Mouse (Mus musculus): Measurements from ENCODE around the gene Mrps10.
"Not testable (repeated sequence)": the region's sequence is repeated elsewhere in the genome, so short reads cannot be mapped to it uniquely, and the experiment has no call there.

Gene Mrps10

DNA sequence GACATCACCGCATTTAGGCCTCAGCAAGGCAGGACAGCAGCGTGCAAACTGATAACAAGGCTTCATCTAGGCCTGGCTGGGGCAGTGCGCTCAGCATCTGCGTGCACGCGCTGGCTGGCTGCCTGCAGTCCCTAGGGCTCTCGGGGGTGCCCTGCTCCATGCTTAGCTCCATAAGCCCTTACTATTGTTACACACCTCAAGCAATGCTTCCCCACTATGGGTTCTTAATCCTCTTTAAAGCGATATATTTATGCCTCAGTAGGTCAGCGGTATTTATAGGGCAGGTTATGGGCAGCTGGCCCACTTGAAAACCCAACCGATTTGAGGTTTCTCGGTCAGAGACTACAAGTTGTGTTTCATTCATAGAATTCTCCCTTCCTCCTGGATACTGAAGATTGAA is 13.2 kb downstream of the Mrps10 start:
- DNase-seq (ENCODE audit: low spot score in 2 of 2): no peak

DNA sequence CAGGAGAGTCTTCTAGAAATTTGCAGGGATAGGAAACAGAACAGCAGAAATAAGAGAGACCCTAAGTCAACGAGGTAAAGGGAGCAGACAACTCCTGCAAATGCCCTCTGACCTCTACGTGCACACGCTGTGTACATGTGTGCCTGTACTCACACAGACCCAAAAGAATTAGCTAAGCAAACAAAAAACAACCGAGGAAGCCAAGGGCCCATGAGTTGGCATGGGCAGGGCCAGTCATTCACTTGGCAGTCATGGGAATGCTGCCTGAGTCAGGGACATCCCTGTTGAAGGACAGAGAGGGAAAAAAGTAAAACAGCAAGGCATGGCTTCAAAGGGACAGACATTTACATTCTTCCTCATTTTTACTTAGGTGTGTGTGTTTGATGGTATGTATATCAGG is 14.6 kb downstream of the Mrps10 start:
- DNase-seq (ENCODE audit: low spot score in 2 of 2): no peak

DNA sequence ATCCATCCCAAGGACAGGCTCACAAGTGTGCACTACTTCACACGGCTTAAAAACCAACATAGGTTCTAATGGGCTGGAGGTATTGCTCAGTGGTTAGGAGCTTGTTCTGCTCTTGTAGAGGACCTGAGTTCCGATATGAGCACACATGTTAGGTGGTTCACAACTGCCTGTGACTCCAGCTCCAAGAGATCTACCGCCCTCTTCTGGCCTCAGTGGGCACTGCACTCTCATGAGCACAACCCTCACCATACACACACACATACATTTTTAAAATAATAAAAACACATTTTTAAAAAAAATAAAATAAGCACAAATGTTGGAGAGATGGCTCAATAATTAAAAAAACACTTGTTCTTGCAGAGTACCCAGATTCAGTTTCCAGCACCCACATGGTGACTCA is 15.4 kb downstream of the Mrps10 start:
- DNase-seq (ENCODE audit: low spot score in 2 of 2): no peak

DNA sequence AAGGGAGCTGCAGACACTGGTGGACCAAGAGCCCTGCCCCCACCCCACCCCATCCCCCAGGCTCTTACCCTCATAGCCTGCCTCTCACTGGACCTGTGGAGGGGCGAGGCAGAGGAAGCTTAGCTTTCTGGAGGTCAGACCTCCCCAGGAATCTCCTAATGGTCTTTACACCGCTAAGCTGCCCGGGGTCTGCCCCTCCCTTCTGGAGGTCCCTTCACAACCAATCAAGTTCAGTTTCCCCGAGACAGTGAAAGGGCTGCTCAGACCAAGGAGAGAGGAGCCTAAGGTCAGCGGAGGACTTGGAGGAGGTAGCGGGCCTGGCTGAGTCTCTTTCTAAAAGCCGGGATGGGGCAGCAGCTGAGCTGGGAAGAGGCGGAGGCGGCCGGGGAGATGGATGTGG is 16.5 kb downstream of the Mrps10 start, which contains the start of gene Guca1b:
Gene Guca1b (plus strand): TSS at position 249 of the 400 bp plus-strand sequence.
- no peak for DNase-seq (ENCODE audit: low spot score in 2 of 2)

DNA sequence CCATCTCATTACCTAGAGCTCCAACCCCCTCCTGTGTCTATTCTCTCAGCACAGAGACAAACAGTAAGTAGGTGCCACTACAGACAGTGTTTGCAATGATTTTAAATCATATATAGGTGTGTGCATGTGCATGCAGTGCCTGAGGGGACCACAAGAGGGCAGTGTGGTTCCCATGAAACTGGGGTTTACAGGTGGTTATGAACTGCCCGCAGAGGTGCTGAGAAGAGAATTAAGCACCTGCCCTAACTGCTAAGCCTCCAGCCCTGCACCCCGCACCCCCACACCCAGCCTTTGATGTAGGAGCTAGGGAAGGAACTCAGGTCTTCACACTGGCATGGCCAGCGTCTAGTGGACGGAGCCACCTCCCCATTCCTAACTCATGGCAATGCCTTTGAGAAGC is 18.0 kb downstream of the Mrps10 start:
- no peak for DNase-seq (ENCODE audit: low spot score in 2 of 2)

DNA sequence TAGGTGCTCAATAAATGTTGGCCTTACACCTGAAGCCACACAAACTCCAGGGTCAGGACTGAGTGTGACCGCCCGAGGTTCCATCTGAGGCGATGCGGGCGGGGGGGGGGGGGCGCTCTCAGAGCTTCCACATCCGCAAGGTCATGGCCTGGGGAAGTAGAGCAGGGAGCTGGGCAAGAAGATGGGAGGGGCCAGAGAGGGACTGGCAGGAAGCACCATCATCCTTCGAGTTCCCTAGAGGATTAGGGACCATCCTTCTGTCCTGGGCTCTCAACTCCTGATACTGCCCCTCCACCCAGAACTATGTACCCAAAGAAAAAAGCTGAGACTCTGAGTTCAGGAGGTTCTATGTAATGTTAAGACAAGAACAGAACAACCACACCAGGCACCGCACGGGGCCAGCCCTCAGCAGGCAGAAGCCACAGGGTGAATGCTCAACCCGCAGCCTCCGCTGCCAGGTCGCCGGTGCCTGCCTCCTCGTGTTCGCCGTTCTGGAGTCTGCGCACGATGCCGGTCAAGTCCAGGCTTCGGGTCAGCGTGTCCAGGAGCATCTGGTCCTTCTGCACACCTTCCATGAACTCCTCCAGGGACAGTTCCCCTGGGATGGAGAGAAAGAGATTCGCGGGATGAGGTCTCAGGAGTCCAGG is 25.7 kb downstream of the Mrps10 start:
- DNase-seq (ENCODE audit: low spot score in 2 of 2): no peak

DNA sequence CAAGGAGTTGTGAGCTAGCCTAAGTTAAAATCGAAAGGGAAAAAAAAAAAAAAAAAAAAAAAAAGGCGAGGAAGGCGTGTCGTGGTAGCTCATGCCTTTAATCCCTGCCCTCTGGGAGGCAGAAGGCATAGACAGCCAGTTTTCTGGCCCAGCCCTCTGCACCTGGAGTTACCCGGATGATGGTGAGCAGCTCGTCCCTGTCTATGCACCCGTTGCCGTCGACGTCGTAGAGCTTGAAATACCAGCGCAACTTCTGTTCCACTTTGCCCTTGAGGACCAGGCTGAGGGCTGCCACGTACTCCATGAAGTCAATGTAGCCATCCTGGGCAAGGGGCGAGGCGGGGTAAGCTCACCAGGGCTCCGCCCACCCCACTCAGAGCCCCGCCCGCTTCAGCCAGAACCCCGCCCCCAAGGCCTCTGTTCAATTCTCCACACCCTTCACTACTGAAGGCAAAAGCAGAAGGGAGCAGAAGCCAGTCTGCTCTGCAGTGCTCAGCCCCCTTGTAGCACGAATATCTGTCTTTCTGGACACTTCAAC is 26.8 kb downstream of the Mrps10 start:
- DNase-seq (ENCODE audit: low spot score in 2 of 2): no peak

DNA sequence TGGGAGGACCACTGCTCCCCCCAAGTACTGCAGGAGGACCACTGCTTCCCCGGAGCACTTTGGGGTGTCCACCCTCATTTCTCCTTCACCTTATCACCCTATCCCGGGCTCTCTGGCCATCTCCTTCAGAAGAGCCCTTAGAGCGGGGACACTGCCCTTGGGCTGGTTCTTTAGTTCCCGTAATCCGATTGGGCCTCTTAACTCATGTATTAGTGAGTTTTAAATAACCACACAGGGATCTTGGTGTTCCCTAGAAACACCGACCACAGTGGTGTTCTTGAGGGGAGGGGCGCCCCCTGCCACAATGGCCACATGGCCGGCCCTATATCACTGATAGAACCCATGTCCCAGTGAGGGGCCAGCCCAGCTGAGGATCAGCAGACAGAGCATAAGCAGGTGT is 30.4 kb downstream of the Mrps10 start:
- DNase-seq (ENCODE audit: low spot score in 2 of 2): no peak

DNA sequence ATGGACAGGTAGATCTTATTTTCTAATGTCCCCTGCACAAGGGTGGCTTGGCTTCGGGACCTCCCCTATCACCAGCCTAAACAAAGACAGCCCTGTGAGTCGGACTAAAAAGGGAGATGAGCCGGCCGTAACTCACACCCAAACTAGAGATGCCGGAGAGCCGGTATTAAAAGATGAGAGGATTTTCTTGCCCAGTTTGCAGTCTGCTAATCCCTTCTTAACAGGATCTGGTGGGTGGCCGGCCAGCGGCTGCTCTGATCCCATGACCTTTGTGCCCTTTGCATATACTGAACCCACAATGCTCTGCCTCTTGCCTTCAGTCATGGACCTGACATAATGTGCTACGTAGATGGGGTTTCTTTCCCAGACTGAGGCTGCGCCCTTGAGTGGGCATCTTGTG is 31.8 kb downstream of the Mrps10 start, which contains the start of gene Guca1a:
Gene Guca1a (minus strand): TSS at position 134 of the 400 bp plus-strand sequence.
- DNase-seq (ENCODE audit: low spot score in 2 of 2): no peak

DNA sequence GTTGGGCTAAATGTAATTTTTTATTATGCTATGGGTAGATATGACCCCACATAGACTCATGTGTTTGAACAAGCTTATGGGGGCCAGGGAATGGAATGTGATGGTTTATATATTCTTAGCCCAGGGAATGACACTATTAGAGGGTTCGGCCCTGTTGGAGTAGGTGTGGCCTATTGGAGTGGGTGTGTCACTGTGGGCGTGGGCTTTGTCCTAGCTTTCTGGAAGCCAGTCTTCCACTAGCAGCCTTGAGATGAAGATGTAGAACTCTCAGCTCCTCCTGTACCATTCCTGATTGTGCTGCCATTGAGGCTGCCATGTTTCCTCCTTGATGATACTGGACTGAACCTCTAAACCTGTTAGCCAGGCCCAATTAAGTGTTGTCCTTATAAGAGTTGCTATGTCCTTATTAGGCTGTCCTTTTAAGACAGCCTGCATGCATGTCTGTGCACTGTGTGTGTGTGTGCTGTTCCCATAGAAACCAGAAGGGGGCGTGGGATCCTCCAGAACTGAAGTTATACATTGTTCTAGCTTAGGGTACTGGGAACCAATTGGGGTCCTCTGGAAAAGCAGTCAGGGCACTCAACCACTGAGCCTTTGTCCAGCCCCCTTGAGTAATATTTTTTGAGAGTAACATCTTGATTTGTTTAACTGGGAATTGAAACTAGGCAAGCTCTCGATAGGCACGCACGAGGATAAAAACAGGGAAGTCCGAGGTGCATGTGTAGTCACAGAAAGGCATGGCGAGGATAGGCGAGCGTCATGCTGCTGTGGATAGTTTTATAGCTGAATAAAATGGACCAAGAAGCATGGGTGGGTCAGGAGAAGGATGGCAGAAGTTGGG is 39.2 kb downstream of the Mrps10 start:
- DNase-seq (ENCODE audit: low spot score in 2 of 2): no peak

DNA sequence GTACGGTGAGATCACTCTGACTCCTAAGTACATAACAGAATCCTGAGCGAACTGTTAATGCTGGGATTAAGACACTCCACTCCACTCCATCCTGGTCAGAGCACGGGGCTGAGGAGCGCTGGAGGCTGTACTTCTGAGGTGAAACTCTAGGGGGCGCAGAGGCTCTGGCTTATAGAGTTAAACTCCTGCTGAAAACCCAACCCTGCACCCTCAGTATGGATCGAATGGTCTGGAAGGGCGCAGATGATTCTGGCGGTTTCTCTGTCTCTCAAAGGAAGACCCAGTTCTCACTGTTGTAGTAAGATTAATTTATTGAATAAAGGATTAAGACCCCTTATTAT is 39.8 kb downstream of the Mrps10 start:
- DNase-seq (ENCODE audit: low spot score in 2 of 2): peak in 1 of 2 experiments; percentile 30

DNA sequence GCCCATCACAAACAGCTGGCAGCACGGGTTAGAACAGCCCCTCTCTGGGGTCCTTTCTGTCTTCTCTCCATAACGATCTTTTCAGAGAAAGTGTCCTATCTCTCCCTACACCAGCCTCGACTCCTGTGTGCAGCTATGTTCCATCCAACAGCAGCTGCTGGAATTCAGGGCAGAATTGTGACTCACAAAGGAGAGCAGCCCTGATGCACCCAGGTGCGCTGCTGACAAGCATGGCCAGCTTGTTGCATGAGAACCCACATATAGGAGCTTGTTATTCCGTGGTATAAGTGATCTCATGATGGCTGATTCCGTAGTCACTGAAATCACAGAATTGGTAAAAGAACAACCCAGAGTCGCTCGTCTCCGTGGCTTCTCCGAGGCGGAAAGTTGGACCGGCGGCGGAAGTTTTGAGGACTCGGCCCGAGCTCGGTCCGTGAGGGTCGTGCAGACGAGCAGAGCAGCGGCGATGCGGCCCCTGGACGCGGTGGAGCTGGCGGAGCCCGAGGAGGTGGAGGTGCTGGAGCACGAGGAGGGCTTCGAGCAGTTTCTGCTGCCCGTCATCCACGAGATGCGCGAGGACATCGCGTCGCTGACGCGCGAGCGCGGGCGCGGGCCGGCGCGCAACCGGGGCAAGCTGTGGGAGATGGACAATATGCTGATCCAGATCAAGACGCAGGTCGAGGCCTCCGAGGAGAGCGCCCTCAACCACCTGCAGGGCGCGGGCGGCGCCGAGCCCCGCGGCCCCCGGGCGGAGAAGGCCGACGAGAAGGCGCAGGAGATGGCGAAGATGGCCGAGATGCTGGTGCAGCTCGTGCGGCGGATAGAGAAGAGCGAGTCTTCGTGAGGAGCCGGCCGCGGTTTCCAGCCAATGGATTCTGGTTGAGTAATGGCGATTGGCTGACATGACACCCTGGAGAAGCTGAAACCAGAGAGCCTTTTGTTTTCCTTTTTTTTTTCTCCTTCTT is 41.5 kb downstream of the Mrps10 start:
- DNase-seq (ENCODE audit: low spot score in 2 of 2): peak in 1 of 2 experiments; percentile 5

DNA sequence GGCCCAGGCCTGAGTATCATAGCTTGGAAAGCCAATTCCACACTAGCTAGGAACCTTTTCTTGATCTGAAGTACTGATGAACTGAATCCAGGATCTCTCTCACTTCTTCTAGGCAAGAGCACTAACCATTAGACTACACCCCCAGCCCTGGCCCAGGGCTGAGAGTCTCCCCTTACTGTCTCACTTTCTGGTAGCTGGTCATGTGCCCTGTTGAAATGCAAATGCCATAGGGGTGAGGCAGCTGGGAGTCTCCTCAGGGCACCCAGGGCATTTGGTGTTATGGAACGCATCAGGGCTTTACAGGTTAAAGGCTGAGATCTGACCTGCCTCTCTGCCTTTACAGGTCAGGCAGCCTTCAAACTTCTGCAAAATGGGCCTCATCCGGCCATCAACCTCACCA is 51.5 kb downstream of the Mrps10 start:
- no peak for DNase-seq (ENCODE audit: low spot score in 2 of 2)

DNA sequence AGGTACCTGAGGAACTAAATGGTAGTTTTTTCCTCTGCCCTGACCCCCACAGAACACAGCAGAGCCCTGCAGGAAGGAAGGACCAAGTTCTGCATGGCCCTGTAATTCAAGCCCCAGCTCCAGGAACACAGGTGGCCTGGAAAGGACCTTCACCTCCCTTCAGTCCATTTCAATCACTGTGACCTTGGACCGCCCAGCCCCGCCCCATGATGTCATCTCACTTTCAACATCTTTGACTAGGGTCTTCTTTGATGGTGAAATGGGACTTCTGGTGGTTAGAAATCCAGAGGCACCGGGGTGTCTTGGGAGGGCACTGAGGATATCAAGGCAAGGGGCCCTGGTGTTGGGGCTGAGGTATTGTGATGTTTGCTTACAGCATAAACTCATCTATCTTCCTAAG is 52.9 kb downstream of the Mrps10 start:
- no peak for DNase-seq (ENCODE audit: low spot score in 2 of 2)

DNA sequence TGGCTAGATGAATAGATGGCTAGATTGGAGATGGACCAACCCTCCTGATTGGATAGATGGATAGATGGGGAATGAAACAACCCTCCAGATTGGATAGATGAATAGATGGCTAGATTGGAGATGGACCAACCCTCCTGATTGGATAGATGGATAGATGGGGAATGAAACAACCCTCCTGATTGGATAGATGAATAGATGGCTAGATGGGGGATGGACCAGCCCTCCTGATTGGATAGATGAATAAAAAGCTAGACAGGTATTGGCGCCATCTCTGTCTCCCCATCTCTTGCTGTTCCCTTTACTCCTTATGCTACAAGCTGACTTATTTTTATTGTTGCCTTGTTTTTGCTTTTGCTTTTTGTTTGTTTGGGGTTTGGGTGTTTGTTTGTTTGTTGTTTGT is 53.9 kb downstream of the Mrps10 start:
- not testable (repeated sequence) for DNase-seq (ENCODE audit: low spot score in 2 of 2)

DNA sequence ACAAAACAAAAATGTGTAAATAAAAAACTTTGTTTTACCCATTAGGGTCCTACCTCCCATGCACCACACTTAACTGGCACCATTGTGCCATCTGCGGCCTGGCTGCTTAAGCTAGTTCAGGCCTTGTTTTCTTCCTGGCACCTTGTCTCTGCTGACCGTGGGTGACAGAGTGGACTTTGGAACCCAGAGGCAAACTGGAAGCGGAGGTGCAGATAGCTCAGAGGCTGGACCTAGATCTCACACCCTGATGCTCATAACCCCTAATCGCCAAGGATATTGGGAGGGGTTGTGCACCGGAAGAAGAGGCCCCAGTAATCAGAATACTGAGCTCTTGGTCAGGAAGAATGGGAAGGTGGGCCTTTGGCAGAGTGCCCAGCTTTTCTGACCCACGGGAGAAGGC is 55.5 kb downstream of the Mrps10 start:
- no peak for DNase-seq (ENCODE audit: low spot score in 2 of 2)

DNA sequence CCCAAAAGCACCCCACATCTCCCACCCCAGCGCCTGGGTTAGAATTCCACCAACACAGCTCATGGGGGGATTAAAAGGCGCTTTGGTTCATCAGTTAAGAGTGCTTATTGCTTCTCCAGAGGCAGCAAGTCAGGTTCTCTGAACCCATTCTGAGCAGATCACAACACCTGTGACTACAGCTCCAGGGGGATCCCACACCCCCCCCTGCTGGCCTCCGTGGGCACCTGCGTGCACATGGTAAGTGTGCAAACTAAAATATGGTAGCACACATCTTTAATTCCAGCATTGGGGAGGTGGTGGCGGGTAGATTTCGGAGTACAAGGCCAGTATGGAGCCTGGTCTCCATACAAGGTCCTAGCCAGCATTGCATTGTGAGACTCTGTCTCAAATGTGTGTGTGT is 58.6 kb downstream of the Mrps10 start:
- DNase-seq (ENCODE audit: low spot score in 2 of 2): no peak

DNA sequence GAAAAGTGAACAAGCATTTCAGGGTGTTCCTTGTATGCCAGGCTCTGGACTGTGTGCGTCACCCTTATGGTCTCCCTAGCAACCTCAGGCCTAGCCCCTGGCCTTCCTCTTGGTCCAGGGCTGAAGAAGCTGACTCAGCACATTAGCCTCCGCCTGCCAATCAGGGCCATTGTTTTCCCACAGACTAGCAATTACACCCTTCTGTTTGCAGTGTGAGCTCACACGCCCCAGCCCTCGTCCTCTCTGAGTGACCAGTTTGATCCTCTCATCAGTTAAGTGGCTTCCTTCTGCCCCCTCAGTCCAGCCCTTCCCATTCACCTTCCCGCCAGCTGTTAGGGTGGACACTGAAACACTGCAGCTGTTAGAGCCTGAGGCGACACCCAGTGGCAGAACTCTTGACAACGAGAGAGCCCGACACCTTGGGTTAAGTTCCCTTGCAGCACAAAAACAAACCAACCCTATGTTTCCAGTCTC is 60.2 kb downstream of the Mrps10 start:
- DNase-seq (ENCODE audit: low spot score in 2 of 2): no peak

DNA sequence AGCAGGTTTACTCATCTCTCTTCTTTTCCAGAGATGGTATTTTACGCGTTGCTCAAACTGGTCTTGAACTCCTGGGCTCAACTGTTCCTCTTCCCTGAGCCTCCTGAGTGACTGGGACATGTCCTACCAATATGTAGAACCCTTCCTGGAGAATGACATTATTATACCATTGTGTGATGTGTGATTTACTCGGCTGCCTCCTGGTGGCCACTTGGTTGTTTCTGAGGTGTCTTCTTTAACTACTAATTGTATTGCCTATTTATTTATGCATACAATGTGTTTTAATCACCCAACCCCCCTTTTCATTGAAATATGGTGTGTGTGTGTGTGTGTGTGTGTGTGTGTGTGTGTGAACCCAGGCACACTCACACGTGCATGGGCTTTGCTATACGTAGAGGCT is 62.1 kb downstream of the Mrps10 start:
- no peak for DNase-seq (ENCODE audit: low spot score in 2 of 2)

All from left cerebral cortex, adult 9 months (tissue).